Mouse (Mus musculus): ENCODE results near the gene Gid4.

Gene Gid4

DNA sequence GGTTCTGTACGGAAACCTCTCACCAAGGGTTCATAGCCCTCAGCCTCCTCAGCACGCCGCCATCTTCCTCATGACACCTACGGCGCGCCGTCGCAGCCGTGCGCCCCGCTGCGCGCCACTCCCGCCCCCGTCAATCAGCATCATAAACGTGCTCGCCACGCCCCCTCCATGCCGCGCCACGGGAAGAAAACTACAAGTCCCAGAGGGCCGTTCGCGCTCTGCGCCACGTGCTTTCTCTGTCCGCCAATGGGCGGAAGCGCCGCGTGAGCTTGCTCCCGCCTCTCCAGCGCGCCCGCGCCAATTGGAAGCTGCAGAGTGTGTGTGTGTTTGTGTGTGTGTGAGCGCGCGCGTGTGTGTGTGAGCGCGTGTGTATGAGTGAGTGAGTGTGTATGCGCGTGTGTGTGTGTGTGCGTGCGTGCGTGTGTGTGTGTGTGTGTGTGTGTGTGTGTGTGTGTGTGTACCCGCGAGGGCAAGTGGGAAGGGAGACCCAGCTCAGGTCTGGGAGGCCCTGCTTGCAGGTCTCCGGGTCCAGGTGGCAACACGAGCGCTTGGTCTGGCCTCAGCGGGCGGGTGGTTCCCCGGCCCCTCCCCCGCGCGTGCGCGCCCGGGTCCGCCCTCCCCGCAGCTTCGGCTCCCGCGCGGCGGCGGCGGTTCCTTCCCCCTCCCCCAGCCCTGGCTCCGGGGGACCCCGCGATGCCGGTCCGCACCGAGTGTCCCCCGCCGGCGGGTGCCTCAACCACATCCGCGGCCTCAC is at the start of gene Gid4:
Gene Gid4 (plus strand): TSS at position 183 of the 754 bp plus-strand sequence.
- CTCF ChIA-PET = interaction anchor here (0.7 kb wide), 1 partner anchor 168 kb away, joined by 16 read pairs; no protein-coding TSS in a partner anchor

GRCm38 (mm10) chr11:60367256-60367655 is 49.7 kb upstream of the Gid4 start:
- CTCF ChIA-PET = no interaction called here

- CTCF ChIA-PET = no interaction called here
Measured at GRCm38 (mm10) chr11:60368909-60369308, 48.0 kb upstream of the Gid4 start.

DNA sequence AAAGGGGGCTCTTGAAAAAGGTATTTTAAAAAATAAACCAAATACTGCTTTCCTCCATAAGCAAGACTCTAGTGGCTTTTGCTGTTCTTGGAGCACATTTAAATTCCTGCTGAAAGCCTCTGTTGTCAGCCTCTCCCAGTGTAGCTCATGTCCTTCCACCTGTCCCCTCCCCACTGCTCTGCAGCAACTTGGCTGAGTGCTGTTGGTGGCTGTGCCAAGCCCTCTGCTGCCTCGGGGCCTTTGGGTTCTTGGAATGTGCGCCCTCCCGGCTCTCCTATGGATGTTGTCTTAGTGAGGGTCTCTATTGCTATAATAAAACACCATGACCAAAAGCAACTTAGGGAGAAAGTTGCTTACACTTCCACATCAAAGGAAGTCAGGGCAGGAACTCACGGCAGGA is 47.5 kb upstream of the Gid4 start:
- CTCF ChIA-PET = no interaction called here

- CTCF ChIA-PET = no interaction called here
Measured at GRCm38 (mm10) chr11:60370431-60370830, 46.5 kb upstream of the Gid4 start.

GRCm38 (mm10) chr11:60374481-60374880 is 42.5 kb upstream of the Gid4 start:
- CTCF ChIA-PET = no interaction called here

GRCm38 (mm10) chr11:60383518-60383917 is 33.4 kb upstream of the Gid4 start:
- CTCF ChIA-PET = no interaction called here

- CTCF ChIA-PET = no interaction called here
Measured at GRCm38 (mm10) chr11:60384762-60385421, 32.1 kb upstream of the Gid4 start.

DNA sequence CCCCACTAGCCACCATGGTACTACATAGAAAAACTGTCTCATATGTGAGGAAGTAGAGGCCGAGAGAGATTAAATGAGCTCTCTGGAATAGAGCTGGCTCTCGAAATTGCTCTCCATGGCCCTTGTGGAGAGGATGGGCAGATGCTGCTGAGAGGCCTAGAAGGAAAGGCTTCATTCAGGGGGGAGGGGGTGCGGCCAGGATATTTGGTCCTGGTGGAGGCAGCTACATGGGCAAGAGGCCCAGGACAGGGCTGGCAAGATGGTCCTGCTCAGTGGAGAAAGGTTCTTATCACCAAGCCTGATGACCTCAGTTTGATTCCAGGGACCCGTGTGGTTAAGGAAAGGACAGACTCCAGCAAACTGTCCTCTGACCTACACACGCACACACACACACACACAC is 31.0 kb upstream of the Gid4 start:
- CTCF ChIA-PET = interaction anchor here (0.7 kb wide), 1 partner anchor 23 kb away, joined by 6 read pairs; no protein-coding TSS in a partner anchor

GRCm38 (mm10) chr11:60387944-60388343 is 29.0 kb upstream of the Gid4 start:
- CTCF ChIA-PET = no interaction called here

DNA sequence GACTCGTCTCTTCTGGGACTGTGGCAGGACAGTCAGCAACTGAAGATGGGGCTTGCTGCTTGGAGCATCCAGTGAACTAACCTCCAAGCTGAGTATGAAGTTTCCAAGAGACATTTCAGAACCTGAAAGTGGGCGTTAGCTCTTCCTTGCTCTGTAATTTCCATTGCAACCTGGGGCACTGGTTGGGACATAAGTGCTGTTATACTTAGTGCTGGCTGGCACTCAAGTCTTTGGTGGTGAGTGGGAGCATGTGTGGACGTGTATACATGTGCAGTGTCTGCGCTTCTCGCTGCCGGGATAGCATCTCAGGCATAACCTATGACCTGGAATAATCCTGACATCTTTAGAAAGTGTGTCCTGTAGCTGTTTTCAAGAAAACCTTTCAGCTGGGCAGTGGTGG is 25.6 kb upstream of the Gid4 start:
- CTCF ChIA-PET = no interaction called here

DNA sequence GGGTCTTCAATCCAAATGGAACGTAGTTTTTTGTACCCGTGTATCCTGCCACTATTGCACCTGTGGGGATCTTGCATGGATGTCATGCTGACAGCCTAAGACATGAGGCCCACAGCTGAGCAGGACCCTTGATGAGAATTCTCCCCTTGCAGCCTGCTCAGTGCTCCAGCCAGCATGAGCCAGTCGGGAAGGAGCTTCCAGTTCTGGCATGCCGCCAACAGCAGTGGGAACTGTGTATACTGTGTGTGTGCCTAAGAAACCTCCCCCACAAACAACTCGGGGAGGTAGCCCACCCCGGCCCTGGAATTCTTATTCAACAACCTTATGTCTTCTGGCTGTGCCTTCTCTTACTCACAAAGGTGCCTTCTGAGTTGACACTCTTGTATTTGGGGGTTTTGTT is 20.4 kb upstream of the Gid4 start:
- CTCF ChIA-PET = no interaction called here

DNA sequence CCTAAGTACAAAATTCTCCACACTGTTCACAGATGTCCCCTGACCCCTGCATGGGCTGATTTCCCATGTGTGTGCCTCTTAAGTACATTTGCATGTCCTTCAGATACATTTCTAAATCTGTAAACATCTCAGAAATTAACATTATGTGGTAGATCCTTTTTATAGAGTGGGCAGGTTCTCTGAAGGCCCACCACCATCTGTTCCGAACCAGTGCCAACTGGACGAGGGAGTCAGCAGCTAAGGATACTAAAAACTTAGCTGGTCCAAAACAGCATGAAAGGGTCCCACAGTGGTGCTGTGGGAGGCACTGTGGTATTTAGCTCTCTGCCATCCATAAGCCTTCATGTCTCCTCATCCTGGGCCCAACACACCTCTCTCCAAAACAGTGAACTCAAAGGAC is 19.8 kb upstream of the Gid4 start:
- CTCF ChIA-PET = no interaction called here

DNA sequence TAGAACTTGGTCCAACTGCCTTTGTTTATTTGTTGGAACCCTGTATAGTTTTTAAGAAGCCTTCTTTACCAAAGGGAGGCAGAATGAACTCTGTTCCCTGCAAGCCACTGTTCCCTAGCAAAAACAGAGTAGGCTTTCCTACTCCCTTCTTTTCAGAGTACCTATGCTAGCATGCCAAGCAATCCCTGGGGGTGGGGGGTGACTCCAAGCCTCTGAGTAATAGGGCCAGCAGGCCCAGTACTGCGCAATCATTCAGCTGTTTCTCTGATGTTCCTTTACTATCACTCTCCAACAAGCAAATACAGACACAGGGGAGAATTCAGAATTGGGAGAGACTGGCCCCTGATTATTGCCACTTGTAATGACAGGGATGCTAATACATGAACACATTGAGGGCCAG is 10.3 kb upstream of the Gid4 start:
- CTCF ChIA-PET = no interaction called here

DNA sequence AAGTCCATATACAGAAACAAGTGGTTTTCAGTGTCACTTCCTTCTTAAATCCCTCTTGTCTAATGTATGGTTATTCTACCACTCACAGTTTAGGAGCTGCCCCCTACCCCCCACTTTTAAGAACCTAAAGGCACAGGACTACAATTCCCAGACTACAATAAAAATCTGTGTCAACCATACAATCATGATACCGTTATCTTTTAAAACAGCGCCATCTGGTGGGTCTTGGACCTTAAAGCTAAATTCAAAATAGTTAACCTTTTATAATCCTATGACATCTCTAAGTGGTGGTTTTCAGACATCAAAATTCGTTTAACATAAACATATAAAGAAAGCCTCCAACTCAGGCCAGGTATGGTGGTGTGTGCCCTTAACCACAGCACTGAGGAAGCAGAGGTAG is 4.8 kb upstream of the Gid4 start:
- CTCF ChIA-PET = interaction anchor here (1.3 kb wide), 1 partner anchor 212 kb away, joined by 3 read pairs; no protein-coding TSS in a partner anchor

GRCm38 (mm10) chr11:60412921-60413320 is 4.0 kb upstream of the Gid4 start:
- CTCF ChIA-PET = no interaction called here

GRCm38 (mm10) chr11:60416590-60416962 is 369 bp upstream of the Gid4 start:
- CTCF ChIA-PET = no interaction called here

GRCm38 (mm10) chr11:60417717-60418472 is 950 bp downstream of the Gid4 start, which contains the start of gene Atpaf2:
Gene Atpaf2 (minus strand): TSS chr11:60418457.
- CTCF ChIA-PET = interaction anchor here (0.7 kb wide), 1 partner anchor 169 kb away, joined by 16 read pairs; no protein-coding TSS in a partner anchor

- CTCF ChIA-PET = no interaction called here
Measured at GRCm38 (mm10) chr11:60418473-60418803, 1.5 kb downstream of the Gid4 start.

GRCm38 (mm10) chr11:60422046-60422668 is 5.2 kb downstream of the Gid4 start:
- CTCF ChIA-PET = no interaction called here

DNA sequence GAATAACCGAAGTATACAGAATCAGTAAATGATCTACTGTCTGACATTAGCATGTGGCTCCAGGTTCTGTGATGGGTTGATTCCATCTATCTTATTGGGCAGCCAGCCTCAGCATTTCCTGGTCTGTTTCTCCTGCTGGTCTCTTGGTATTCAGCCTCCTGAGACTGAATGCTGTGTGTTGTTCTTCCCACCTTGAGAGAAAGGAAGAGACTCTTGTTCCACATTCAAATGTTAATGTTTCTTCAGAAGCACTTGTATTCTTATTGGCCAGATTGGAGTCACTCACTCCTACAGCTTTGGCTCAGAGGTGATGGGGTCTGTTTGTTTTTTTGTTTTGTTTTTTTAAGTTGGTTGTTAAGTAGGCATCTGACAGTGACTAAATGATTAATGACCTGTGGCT is 6.1 kb downstream of the Gid4 start:
- CTCF ChIA-PET = no interaction called here

DNA sequence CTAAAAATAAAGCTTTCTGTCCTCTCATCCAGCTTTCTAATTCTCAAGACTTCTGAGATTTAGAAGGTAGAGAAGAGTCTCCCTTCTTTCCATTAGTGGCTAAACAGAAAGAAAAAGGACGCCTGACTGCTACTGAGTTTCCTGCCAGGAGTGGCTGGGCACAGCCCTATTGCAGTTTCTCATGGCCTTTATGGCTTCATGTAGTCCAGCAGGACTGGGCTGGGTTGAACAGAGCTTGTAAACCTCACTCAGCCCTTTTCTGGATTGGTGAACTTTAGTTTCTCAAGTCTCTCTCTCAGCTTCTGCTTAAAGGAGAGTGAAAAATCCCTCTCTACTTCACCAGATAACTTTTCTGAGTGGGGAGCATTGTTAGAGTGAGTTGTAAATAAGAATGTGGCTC is 9.5 kb downstream of the Gid4 start:
- CTCF ChIA-PET = no interaction called here
